Mouse (Mus musculus) heart, postnatal 0 days (tissue): ENCODE measurements at regions not wholly inside any gene's neighbourhood (a gene's known extent, or its start where the extent isn't known, plus 50 kb on each side); places are given as distances from the start of the nearest gene placed in this dataset.

ENCODE experiments used
- CTCF ChIP-seq: IDR thresholded peaks from 2 replicates; pipeline ENCODE4 v1.5.1; 2016; ENCODE audit warnings: antibody characterized with exemption, control low read depth, low read depth
- EP300 ChIP-seq: IDR thresholded peaks from 2 replicates; pipeline ENCODE4 v1.6.1; 2016; ENCODE audit warnings: antibody characterized with exemption, low read depth

GRCm38 (mm10) chr5:119557071-119557470, 113.4 kb upstream of the Tbx3 start:
- TF ChIP-seq CTCF: no peak
- no peak for TF ChIP-seq EP300
